Mouse (Mus musculus): ENCODE results near the gene Vmn1r7.
"Not testable (repeated sequence)": the region's sequence is repeated elsewhere in the genome, so short reads cannot be mapped to it uniquely, and the experiment has no call there.

Gene Vmn1r7

DNA sequence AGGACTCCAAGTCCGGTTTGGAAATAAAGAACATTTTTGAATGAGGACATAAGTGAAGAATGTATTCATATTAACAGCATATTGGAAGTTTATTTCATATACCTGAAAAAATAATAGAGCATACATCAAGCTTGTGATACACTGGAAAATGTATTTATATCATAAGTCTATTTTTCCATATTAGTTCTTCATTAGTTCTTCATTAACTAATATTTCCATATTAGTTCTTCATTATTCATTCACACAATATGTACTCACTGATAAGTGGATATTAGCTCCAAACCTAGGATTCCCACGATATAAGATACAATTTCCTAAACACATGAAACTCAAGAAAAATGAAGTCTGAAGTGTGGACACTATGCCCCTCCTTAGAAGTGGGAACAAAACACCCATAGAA lies at the start of gene Vmn1r7:
Vmn1r7 (minus strand) TSS at position 101 of the 400 bp plus-strand sequence.
- DNase-seq: not testable (repeated sequence)

- no peak for DNase-seq
Observed at GRCm38 (mm10) chr6:57066487-57066886, 41.4 kb upstream of the Vmn1r7 start, which contains the start of gene Vmn1r9. Gene Vmn1r9 (plus strand): TSS chr6:57066787.

DNA sequence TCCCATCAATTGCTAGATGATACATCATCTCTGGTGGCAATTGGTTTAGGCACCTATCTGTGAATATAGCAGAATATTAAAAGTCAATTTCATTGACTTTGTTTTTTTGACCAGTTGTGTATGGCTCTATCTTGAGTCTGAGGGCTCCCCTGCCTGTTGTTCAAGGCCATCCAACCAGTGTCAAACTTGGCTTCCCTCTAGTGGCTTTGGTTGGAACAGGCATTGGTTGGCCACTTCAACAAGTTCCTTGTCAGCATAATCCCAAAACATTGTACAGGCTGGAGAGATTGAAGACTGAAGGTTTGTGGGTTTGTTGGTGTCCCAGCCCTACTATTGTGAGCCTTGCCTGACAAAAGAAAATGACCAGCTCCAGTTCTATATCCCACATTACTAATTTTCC lies 38.6 kb upstream of the Vmn1r7 start:
- DNase-seq: peak; percentile 29

GRCm38 (mm10) chr6:57034674-57035073 lies 9.6 kb upstream of the Vmn1r7 start:
- no peak for DNase-seq

GRCm38 (mm10) chr6:57031984-57032383 lies 6.9 kb upstream of the Vmn1r7 start, which contains the start of gene Vmn1r8:
Gene Vmn1r8 (plus strand): TSS chr6:57032284.
- DNase-seq: no peak

GRCm38 (mm10) chr6:56996943-56997342 lies 28.2 kb downstream of the Vmn1r7 start, which contains the start of gene Vmn1r6:
Gene Vmn1r6 (plus strand): TSS chr6:56997243.
- DNase-seq: no peak

Data from kidney, postnatal 14 days (tissue).